Mouse (Mus musculus): Measurements from ENCODE around the gene Chic1.

- TF ChIP-seq CTCF (IDR thresholded peaks at IDR 0.05; ENCODE audit: extremely low read depth, insufficient read length, insufficient replicate concordance, low read depth, low read length) (no peak), POLR2A (IDR thresholded peaks at IDR 0.05; ENCODE audit: low read depth, low read length) (no peak)
Observed at GRCm38 (mm10) chrX:103432293-103432692, 76.0 kb downstream of the Chic1 start.

Measured in small intestine, adult 2 months (tissue).